Mouse (Mus musculus) E14TG2a.4 (cell line): ENCODE measurements around the gene Spag6.

Experiments used
- CTCF ChIP-seq: conservative IDR thresholded peaks from 2 replicates; pipeline ENCODE4 v1.5.1; 2014; ENCODE audit warnings: low read length
- NANOG ChIP-seq: IDR thresholded peaks from 2 replicates; pipeline ENCODE4 v1.6.1; 2014; ENCODE audit warnings: borderline replicate concordance, low read length, mixed read lengths

DNA sequence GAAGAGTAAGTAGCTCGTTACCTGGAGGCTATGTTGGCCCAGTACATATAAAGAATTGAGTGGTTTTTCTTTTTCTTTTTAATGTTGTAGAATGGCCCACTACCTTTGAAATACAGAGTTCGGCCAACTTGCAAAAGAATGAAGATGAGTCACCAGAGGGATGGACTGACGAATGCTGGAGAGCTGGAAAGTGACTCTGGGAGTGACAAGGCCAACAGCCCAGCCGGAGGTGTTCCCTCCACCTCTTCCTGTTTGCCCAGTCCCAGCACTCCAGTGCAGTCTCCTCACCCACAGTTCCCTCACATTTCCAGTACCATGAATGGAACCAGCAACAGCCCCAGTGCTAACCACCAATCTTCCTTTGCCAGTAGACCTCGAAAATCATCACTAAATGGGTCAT, 9.8 kb upstream of the Spag6 start:
- no peak for TF ChIP-seq CTCF
- TF ChIP-seq NANOG, result no peak
